Mouse (Mus musculus) cerebellum, adult 2 months (tissue): ENCODE data around the gene Tmf1.

Source experiments
- CTCF ChIP-seq: fragments of 200-500 bp; IDR thresholded peaks from 2 replicates; pipeline ENCODE4 v1.5.1; 2011; ENCODE audit warnings: low read depth, mild to moderate bottlenecking, control low read depth, low read length, moderate library complexity, borderline replicate concordance; ENCODE audit not compliant: insufficient read depth
- POLR2A ChIP-seq: fragments of 200-500 bp; IDR thresholded peaks from 2 replicates; pipeline ENCODE4 v1.6.1; 2011; ENCODE audit warnings: low read length, control low read depth, borderline replicate concordance; ENCODE audit not compliant: insufficient read depth

GRCm38 (mm10) chr6:97179367-97179828, 476 bp upstream of the Tmf1 start:
- TF ChIP-seq POLR2A (no peak), CTCF (no peak)
